ENCODE assay signal across 13 mouse cellular contexts in genomic region chr9:14625024-14625423, GRCm38 (mm10). TPM values are rescaled to one million over a fixed set of nuclear protein-coding genes. Genes with fewer than 3 reads are reported as not detected.
DNase-seq lines count a peak whose midpoint lies in the region; ATAC-seq and TF ChIP-seq lines count a peak whose summit lies in the region.
"Had no signal": no experiment of that assay in that cellular context is flagged by ENCODE, and none has a peak within 500 bp of the region (broad histone marks: within the 10 kb centered on the region; RNA-seq: fewer than 3 reads in every experiment).

No protein-coding gene starts in this region.

- no peak overlapping the region for H3K4me3 ChIP-seq in heart, embryonic 10.5 days
- no peak overlapping the region for H3K4me3 ChIP-seq in liver, postnatal 0 days (ENCODE audit: low read depth, low read length)
- no peak overlapping the region for H3K4me3 ChIP-seq in hindbrain, postnatal 0 days (ENCODE audit: low read length)
- H3K4me3 ChIP-seq: forebrain, embryonic 13.5 days; neural tube, embryonic 15.5 days had no signal

- no peak for TF ChIP-seq EP300 in liver, postnatal 0 days (IDR thresholded peaks at IDR 0.05; ENCODE audit: low read depth)

- H3K36me3 ChIP-seq in heart, embryonic 10.5 days = no peaks in the 10 kb centered on the region
- no peaks in the 10 kb centered on the region for H3K36me3 ChIP-seq in liver, postnatal 0 days (replicated peaks; ENCODE audit: insufficient read depth, low read length)
- no peaks in the 10 kb centered on the region for H3K36me3 ChIP-seq in hindbrain, postnatal 0 days (ENCODE audit: insufficient read depth, low read length)
- H3K36me3 ChIP-seq: neural tube, embryonic 15.5 days had no signal

- no peaks in the 10 kb centered on the region for H3K9me3 ChIP-seq in heart, embryonic 10.5 days
- H3K9me3 ChIP-seq in liver, postnatal 0 days (ENCODE audit: low read length) = no peaks in the 10 kb centered on the region
- H3K9me3 ChIP-seq in hindbrain, postnatal 0 days (ENCODE audit: low read length) = no peaks in the 10 kb centered on the region
- H3K9me3 ChIP-seq: forebrain, embryonic 13.5 days; neural tube, embryonic 15.5 days had no signal

- H3K27ac ChIP-seq in heart, embryonic 10.5 days = no peak overlapping the region
- no peak overlapping the region for H3K27ac ChIP-seq in liver, postnatal 0 days (ENCODE audit: low read depth)
- no peak overlapping the region for H3K27ac ChIP-seq in hindbrain, postnatal 0 days
- H3K27ac ChIP-seq: forebrain, embryonic 13.5 days; neural tube, embryonic 15.5 days had no signal

- no peak for TF ChIP-seq CTCF in liver, postnatal 0 days (IDR thresholded peaks at IDR 0.05; ENCODE audit: low read depth)
- TF ChIP-seq CTCF in hindbrain, postnatal 0 days (IDR thresholded peaks at IDR 0.05; ENCODE audit: low read depth) = no peak

- no peak for ATAC-seq in liver, postnatal 0 days
- ATAC-seq in hindbrain, postnatal 0 days = no peak
- ATAC-seq in erythroblast, adult 5-6 weeks (replicated peaks; ENCODE audit: low FRiP score, poor library complexity, severe bottlenecking) = no peak
- ATAC-seq: activated CD4-positive, CD25-positive, alpha-beta regulatory T cell, adult 4 months; forebrain, embryonic 13.5 days had no signal

- no peak overlapping the region for H3K9ac ChIP-seq in liver, postnatal 0 days (replicated peaks)
- no peak overlapping the region for H3K9ac ChIP-seq in hindbrain, postnatal 0 days (replicated peaks; ENCODE audit: low read length)
- H3K9ac ChIP-seq: forebrain, embryonic 13.5 days; neural tube, embryonic 15.5 days had no signal

- 30% methylated on average over 3 of the region's 3 CpGs for WGBS in heart, embryonic 10.5 days
- WGBS in liver, postnatal 0 days (ENCODE audit: insufficient replicate concordance) = 4% methylated on average over 3 of the region's 3 CpGs
- WGBS in hindbrain, postnatal 0 days = 39% methylated on average over 3 of the region's 3 CpGs

- DNase-seq in heart, adult 18-20 months = peak; percentile 87 to 90
- no peak for DNase-seq in heart, embryonic 10.5 days (ENCODE audit: low spot score)
- DNase-seq in gastrocnemius, adult 18-20 months (ENCODE audit: low spot score) = peak; percentile 92
- DNase-seq in induced T-regulatory cell, adult 2 months (ENCODE audit: low read depth) = peak; percentile 27
- DNase-seq in lung, postnatal 25 days (ENCODE audit: low spot score) = peak; percentile 85
- no peak for DNase-seq in liver, postnatal 0 days
- no peak for DNase-seq in hindbrain, postnatal 0 days (ENCODE audit: low spot score)
- DNase-seq: cerebellum, postnatal 10 days; layer of hippocampus, adult 9-11 months had no signal

- no peaks in the 10 kb centered on the region for H3K27me3 ChIP-seq in heart, embryonic 10.5 days (ENCODE audit: insufficient read depth, poor library complexity, severe bottlenecking)
- 0 out of 2 replicates have a peak, but pooled peaks cover 3% of the 10 kb centered on the region for H3K27me3 ChIP-seq in liver, postnatal 0 days (ENCODE audit: insufficient read depth, low read length)
- no peaks in the 10 kb centered on the region for H3K27me3 ChIP-seq in hindbrain, postnatal 0 days (ENCODE audit: insufficient read depth, low read length)
- H3K27me3 ChIP-seq: forebrain, embryonic 13.5 days; neural tube, embryonic 15.5 days had no signal

- H3K4me1 ChIP-seq in heart, embryonic 10.5 days = peaks cover 8% of the 10 kb centered on the region; the same call in 1 of the 2 replicates
- no peaks in the 10 kb centered on the region for H3K4me1 ChIP-seq in liver, postnatal 0 days (ENCODE audit: insufficient read depth)
- no peaks in the 10 kb centered on the region for H3K4me1 ChIP-seq in hindbrain, postnatal 0 days (ENCODE audit: insufficient read depth, low read length)
- H3K4me1 ChIP-seq: forebrain, embryonic 13.5 days had no signal

- no peak overlapping the region for H3K4me2 ChIP-seq in liver, postnatal 0 days (ENCODE audit: low read depth, low read length)
- no peak overlapping the region for H3K4me2 ChIP-seq in hindbrain, postnatal 0 days (ENCODE audit: low read depth, low read length)
- H3K4me2 ChIP-seq: forebrain, embryonic 13.5 days; neural tube, embryonic 15.5 days had no signal

RNA-seq across cellular contexts. Expression of gene Amotl1, which starts 19.8 kb away (rescaled TPM):
- total RNA-seq in heart, adult 18-20 months (2021) = 10 to 100 TPM; 57.6 to 60.4 TPM
- polyA plus RNA-seq in heart, embryonic 10.5 days (2016; fragmentation: Nextera tagmentation; extraction: Ambion mirVana) = 16.8 and 18.6 TPM in 2 replicates
- 100 to 1,000 TPM; 330 to 339 TPM for total RNA-seq in gastrocnemius, adult 18-20 months (2021)
- 1.6 and 1.9 TPM in 2 replicates for polyA plus RNA-seq in liver, postnatal 0 days (2015; fragmentation: Nextera tagmentation; extraction: Ambion mirVana)
- 22.9 and 27.0 TPM in 2 replicates for total RNA-seq in hindbrain, postnatal 0 days (2014; rRNA removed)
- polyA plus RNA-seq in hindbrain, postnatal 0 days (2015; fragmentation: Nextera tagmentation; extraction: Ambion mirVana) = 4.2 and 4.4 TPM in 2 replicates
- 0.21 TPM in 1 of 2 replicates, not detected in the other for total RNA-seq in erythroblast, adult 5-6 weeks (2015; ENCODE audit: low replicate concordance)
- not detected in 2 replicates for total RNA-seq in erythroblast, adult 5-6 weeks (2017; ENCODE audit: low replicate concordance)

Comparison
In these comparisons a context has a peak if more than half of its experiments do, and no peak if none do; other contexts are left out.
1. DNase-seq: peak in heart, adult 18-20 months (2 of 2), gastrocnemius, adult 18-20 months (single experiment), induced T-regulatory cell, adult 2 months (single experiment) and lung, postnatal 25 days (single experiment); none in heart, embryonic 10.5 days (single experiment), liver, postnatal 0 days (single experiment) and hindbrain, postnatal 0 days (single experiment).
2. RNA of gene Amotl1, which starts 19.8 kb away (total RNA-seq): 330 to 339 TPM in gastrocnemius, adult 18-20 months, 57.6 to 60.4 TPM in heart, adult 18-20 months and 22.9 to 27.0 TPM in hindbrain, postnatal 0 days; 0.21 TPM in erythroblast, adult 5-6 weeks; every median in the first group is over 10 times any median in the second.